Mouse (Mus musculus) neural tube, embryonic 13.5 days (tissue): ENCODE measurements around the gene Rcvrn. TPM values are rescaled to one million over a fixed set of nuclear protein-coding genes. Genes with fewer than 3 reads are reported as not detected.
A peak's percentile ranks its signal among the peaks of the same experiment; 100 is the strongest.

Experiments
- ATAC-seq: fragments of 200-750 bp; cut with Nextera tagmentation; 2 replicates; pipeline ENCODE4 v1.8.0; 2017; ENCODE audit warnings: low read depth, mild to moderate bottlenecking, moderate TSS enrichment, moderate library complexity
- H3K27ac ChIP-seq: fragments of 300-500 bp; sonication (generic); replicated peaks from 2 replicates; pipeline ENCODE4 v1.5.1; 2015; ENCODE audit warnings: moderate library complexity, mild to moderate bottlenecking, inconsistent platforms
- H3K27me3 ChIP-seq: fragments of 300-500 bp; sonication (generic); 2 replicates; pipeline ENCODE4 v1.6.1; 2015; ENCODE audit warnings: mild to moderate bottlenecking, inconsistent platforms
- H3K36me3 ChIP-seq: fragments of 300-500 bp; sonication (generic); 2 replicates; pipeline ENCODE4 v1.6.1; 2015; ENCODE audit warnings: mild to moderate bottlenecking, inconsistent platforms
- H3K4me1 ChIP-seq: fragments of 300-500 bp; sonication (generic); replicated peaks from 2 replicates; pipeline ENCODE4 v1.6.1; 2015; ENCODE audit warnings: inconsistent platforms
- H3K4me2 ChIP-seq: fragments of 300-500 bp; sonication (generic); 2 replicates; pipeline ENCODE4 v1.6.1; 2015; ENCODE audit warnings: inconsistent platforms, mild to moderate bottlenecking, moderate library complexity
- H3K4me3 ChIP-seq: fragments of 300-500 bp; sonication (generic); 2 replicates; pipeline ENCODE4 v1.5.1; 2015; ENCODE audit warnings: mild to moderate bottlenecking, inconsistent platforms
- H3K9ac ChIP-seq: fragments of 300-500 bp; sonication (generic); 2 replicates; pipeline ENCODE4 v1.6.1; 2015; ENCODE audit warnings: moderate library complexity, mild to moderate bottlenecking, inconsistent platforms
- H3K9me3 ChIP-seq: fragments of 300-500 bp; sonication (generic); 2 replicates; pipeline ENCODE4 v1.6.1; 2016; ENCODE audit warnings: inconsistent platforms
- WGBS: fragments of 180-500 bp; shearing (Covaris S2); methylation state at CpG from one replicate; pipeline ENCODE4 v1.1.7; 2015; 5-methylcytosine and 5-hydroxymethylcytosine counted together
- polyA plus RNA-seq: library from polyadenylated mRNA; unstranded; fragments of >200 nt; fragmentation: Nextera tagmentation; extraction: Ambion mirVana; gene quantifications from 2 replicates; pipeline ENCODE4 v1.2.1, GENCODE M21; 2015

The Rcvrn gene
- polyA plus RNA-seq, 1 experiment from 2014 or later = not detected

- Histone ChIP-seq H3K27ac (no peak overlapping the region), H3K4me1 (no peaks in the 10 kb centered on the region), H3K4me2 (no peak overlapping the region), H3K27me3 (no peaks in the 10 kb centered on the region), H3K9me3 (no peaks in the 10 kb centered on the region), H3K9ac (no peak overlapping the region), H3K36me3 (no peaks in the 10 kb centered on the region), H3K4me3 (no peak overlapping the region)
- peak; percentile 86 for ATAC-seq
- 62% methylated on average over 12 of the region's 12 CpGs for WGBS
Observed at GRCm38 (mm10) chr11:67675562-67676540, 19.3 kb upstream of the Rcvrn start.

GRCm38 (mm10) chr11:67679300-67679699 is 15.8 kb upstream of the Rcvrn start:
- Histone ChIP-seq H3K27ac (no peak overlapping the region), H3K4me2 (no peak overlapping the region), H3K9ac (no peak overlapping the region), H3K4me1 (no peaks in the 10 kb centered on the region), H3K4me3 (no peak overlapping the region), H3K9me3 (no peaks in the 10 kb centered on the region), H3K36me3 (no peaks in the 10 kb centered on the region), H3K27me3 (no peaks in the 10 kb centered on the region)
- ATAC-seq = no peak
- 77% methylated on average over 5 of the region's 5 CpGs for WGBS

DNA sequence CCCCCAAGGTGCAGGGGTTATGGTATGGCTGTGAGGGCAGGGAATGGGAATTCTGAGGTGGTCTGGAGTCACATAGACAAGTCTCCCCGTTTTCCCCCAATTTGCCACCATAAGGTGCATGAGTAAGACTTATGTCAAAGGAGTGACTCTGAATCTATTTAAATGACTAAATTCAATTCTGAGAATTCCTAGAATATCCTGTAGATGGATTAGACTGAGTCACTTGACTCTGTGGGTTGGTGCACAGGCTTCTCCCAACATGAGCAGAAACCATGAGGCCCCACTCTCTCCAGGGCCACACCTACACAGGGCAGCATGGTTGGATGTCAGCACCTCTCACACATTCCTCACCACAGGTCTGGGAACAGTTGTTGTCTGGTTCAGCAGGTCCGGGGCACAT is 15.2 kb upstream of the Rcvrn start:
- 88% methylated on average over 2 of the region's 2 CpGs for WGBS
- Histone ChIP-seq H3K9me3 (no peaks in the 10 kb centered on the region), H3K27ac (no peak overlapping the region), H3K27me3 (no peaks in the 10 kb centered on the region), H3K36me3 (no peaks in the 10 kb centered on the region), H3K4me2 (no peak overlapping the region), H3K4me1 (no peaks in the 10 kb centered on the region), H3K4me3 (no peak overlapping the region), H3K9ac (no peak overlapping the region)
- no peak for ATAC-seq

DNA sequence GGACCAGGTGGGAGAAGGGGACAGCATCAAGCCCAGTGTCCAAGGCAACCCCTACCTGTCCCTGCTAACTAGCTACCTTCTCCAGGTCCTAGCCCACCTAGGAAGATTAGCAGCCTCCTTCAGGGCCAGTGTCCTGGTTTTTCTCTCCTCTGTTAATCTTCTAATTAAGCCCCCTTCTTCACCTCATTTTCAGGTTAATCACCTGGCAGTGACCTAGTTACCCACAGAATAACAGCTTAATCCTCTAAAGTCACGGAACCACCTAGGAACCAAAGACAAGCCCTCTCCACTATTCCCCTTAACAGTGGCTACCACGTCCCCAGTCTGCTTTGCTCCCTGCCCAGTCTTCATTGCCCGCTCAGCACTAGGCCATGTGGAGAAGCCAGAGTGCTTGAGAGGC is 13.3 kb upstream of the Rcvrn start:
- 89% methylated on average over 3 of the region's 3 CpGs for WGBS

DNA sequence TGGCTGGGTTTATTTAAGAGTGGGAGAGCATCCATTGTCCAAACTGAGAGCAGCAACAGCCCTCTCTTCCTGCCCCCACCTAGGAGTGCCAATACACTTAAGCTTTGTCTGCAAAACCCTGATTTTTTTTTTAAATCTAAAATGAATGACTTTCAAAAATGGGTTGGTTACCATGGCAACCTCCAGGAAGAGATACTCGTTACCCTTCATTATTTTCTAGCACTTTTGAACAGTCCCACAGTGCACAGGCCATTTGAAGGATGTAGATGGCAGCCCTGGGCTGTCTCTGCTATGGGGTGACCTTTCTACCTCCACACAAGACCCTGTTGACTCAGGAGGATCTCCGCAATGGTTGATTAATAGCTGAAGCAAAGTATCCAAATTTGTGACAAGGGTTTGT is 9.0 kb upstream of the Rcvrn start:
- no peak for ATAC-seq
- H3K36me3 ChIP-seq = no peaks in the 10 kb centered on the region
- no peak overlapping the region for H3K9ac ChIP-seq
- no peak overlapping the region for H3K4me2 ChIP-seq
- WGBS = 64% methylated on average over 2 of the region's 2 CpGs
- H3K4me3 ChIP-seq = no peak overlapping the region
- H3K27ac ChIP-seq = no peak overlapping the region
- no peaks in the 10 kb centered on the region for H3K4me1 ChIP-seq
- no peaks in the 10 kb centered on the region for H3K27me3 ChIP-seq
- H3K9me3 ChIP-seq = no peaks in the 10 kb centered on the region

More for the DNA sequence above, 13.3 kb upstream of the Rcvrn start:
- Histone ChIP-seq H3K9ac (no peak overlapping the region), H3K27me3 (no peaks in the 10 kb centered on the region), H3K4me2 (no peak overlapping the region), H3K9me3 (no peaks in the 10 kb centered on the region), H3K27ac (no peak overlapping the region), H3K36me3 (no peaks in the 10 kb centered on the region), H3K4me3 (no peak overlapping the region), H3K4me1 (no peaks in the 10 kb centered on the region)
- no peak for ATAC-seq

DNA sequence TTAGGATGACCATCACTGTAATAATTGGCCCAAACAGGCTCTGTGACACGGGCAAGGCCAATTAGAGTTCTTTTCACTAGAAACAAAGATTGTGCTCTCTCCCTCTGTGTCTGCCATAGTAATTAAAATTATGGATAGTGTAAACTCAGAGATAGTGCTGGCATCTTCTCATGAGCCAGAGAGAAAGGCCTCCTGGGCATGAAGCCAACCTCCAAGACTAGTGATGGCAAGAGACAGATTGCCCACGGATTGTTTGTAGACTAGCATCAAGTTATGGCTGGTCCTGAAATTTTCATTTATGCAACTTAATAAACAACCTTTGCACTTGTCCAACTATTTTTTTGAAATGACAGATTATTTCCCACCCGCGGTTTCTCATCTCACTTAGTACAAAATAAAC is 17.9 kb downstream of the Rcvrn start:
- no peak overlapping the region for H3K27ac ChIP-seq
- H3K9ac ChIP-seq = no peak overlapping the region
- H3K4me1 ChIP-seq = no peaks in the 10 kb centered on the region
- H3K27me3 ChIP-seq = no peaks in the 10 kb centered on the region
- H3K4me2 ChIP-seq = no peak overlapping the region
- WGBS = 86% methylated on average over 4 of the region's 4 CpGs
- H3K4me3 ChIP-seq = no peak overlapping the region
- H3K9me3 ChIP-seq = no peaks in the 10 kb centered on the region
- no peak for ATAC-seq
- H3K36me3 ChIP-seq = no peaks in the 10 kb centered on the region

- no peak overlapping the region for H3K27ac ChIP-seq
- H3K9me3 ChIP-seq = no peaks in the 10 kb centered on the region
- H3K9ac ChIP-seq = no peak overlapping the region
- H3K36me3 ChIP-seq = no peaks in the 10 kb centered on the region
- H3K27me3 ChIP-seq = no peaks in the 10 kb centered on the region
- WGBS = 85% methylated on average over 4 of the region's 4 CpGs
- no peak for ATAC-seq
- no peak overlapping the region for H3K4me3 ChIP-seq
- H3K4me1 ChIP-seq = no peaks in the 10 kb centered on the region
- H3K4me2 ChIP-seq = no peak overlapping the region
Observed at GRCm38 (mm10) chr11:67715382-67715781, 20.3 kb downstream of the Rcvrn start.

DNA sequence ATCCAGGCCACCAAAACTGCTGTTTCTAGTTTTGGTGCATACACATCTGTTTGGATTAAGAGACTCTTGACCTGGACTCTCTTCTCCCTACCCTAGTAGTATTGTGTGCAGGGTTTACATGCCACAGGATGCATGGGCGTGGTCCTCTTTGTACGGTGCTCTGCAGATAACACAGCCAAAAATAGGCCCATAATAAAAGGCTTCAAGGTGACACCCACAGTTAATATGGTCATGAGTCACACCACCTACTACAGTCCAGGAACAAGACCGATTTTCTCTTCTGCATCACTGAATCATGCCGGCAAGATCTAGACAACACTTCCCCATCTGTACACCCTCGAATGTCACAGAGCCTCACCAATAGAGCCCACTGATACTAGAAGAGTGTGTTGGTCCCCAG is 26.4 kb downstream of the Rcvrn start:
- no peak overlapping the region for H3K4me3 ChIP-seq
- H3K4me2 ChIP-seq = no peak overlapping the region
- no peaks in the 10 kb centered on the region for H3K9me3 ChIP-seq
- H3K4me1 ChIP-seq = no peaks in the 10 kb centered on the region
- no peaks in the 10 kb centered on the region for H3K27me3 ChIP-seq
- no peak overlapping the region for H3K27ac ChIP-seq
- no peaks in the 10 kb centered on the region for H3K36me3 ChIP-seq
- H3K9ac ChIP-seq = no peak overlapping the region
- no peak for ATAC-seq
- 93% methylated on average over 5 of the region's 5 CpGs for WGBS

DNA sequence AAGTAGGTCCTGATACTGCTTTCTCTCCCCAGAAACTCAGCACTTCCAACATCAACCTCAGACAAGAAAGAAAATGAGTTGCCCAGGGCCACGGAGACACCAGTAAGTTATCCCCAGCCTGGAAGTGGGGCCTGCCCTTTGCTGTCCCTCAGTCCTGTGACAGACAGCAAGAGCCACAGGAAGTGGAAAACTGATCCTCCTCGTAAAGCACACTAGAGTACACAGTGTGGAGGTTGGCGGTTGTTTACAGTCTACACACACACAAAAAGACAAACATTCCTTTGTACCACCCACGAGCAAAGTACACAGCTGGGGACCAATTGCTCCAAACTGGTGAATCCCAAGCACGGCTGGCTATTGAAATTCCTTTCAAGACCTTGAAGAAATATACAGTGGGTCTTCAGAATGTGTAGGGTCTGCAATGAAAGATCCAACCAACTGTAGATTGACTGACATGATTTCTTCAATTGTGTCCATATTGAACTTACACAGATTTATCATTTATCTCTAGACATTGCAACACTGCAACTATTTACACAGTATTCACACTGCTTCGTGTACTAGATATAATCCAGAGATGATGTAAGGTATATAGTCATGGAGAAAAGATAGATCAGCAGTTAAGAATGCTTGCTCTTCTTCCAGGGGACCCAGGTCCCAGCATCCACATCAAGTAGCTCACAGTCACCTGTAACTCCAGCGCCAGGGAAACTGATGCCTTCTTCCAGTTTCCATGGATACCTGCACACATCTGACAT is 27.5 kb downstream of the Rcvrn start:
- no peak for ATAC-seq
- Histone ChIP-seq H3K27me3 (no peaks in the 10 kb centered on the region), H3K36me3 (no peaks in the 10 kb centered on the region), H3K27ac (no peak overlapping the region), H3K4me3 (no peak overlapping the region), H3K4me1 (no peaks in the 10 kb centered on the region), H3K9ac (no peak overlapping the region), H3K9me3 (no peaks in the 10 kb centered on the region), H3K4me2 (no peak overlapping the region)
- WGBS = 61% methylated on average over 7 of the region's 7 CpGs

- no peak overlapping the region for H3K4me3 ChIP-seq
- ATAC-seq = no peak
- no peaks in the 10 kb centered on the region for H3K9me3 ChIP-seq
- H3K4me1 ChIP-seq = no peaks in the 10 kb centered on the region
- no peak overlapping the region for H3K4me2 ChIP-seq
- no peaks in the 10 kb centered on the region for H3K36me3 ChIP-seq
- H3K27me3 ChIP-seq = no peaks in the 10 kb centered on the region
- no peak overlapping the region for H3K9ac ChIP-seq
- no peak overlapping the region for H3K27ac ChIP-seq
- WGBS = 75% methylated on average over 8 of the region's 8 CpGs
Observed at GRCm38 (mm10) chr11:67723231-67724013, 28.3 kb downstream of the Rcvrn start.

DNA sequence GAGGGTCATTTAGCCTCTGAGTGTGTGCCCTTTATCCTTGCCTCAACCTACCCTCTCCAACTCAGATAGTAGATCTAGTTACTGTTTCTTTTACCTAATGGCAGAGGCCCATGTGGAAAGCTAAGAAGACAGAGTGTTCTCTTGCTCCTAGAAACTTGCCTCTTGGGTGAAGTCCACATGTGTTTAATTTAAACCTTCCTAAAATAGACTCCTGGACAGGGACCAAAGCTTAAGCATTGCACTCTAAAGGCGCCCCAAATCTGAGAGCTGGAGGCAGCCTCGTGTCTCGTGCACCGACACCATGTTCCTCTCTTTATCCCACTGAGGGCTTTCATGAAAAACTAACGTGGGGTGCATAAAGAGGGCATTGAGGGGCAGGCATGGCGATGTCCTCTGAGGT is 32.0 kb downstream of the Rcvrn start:
- 80% methylated on average over 6 of the region's 6 CpGs for WGBS
- ATAC-seq = no peak
- Histone ChIP-seq H3K36me3 (no peaks in the 10 kb centered on the region), H3K4me1 (no peaks in the 10 kb centered on the region), H3K4me2 (no peak overlapping the region), H3K27ac (no peak overlapping the region), H3K9me3 (no peaks in the 10 kb centered on the region), H3K27me3 (no peaks in the 10 kb centered on the region), H3K9ac (no peak overlapping the region), H3K4me3 (no peak overlapping the region)

- Histone ChIP-seq H3K4me2 (no peak overlapping the region), H3K4me1 (no peaks in the 10 kb centered on the region), H3K27me3 (no peaks in the 10 kb centered on the region), H3K27ac (no peak overlapping the region), H3K9ac (no peak overlapping the region), H3K36me3 (no peaks in the 10 kb centered on the region), H3K9me3 (no peaks in the 10 kb centered on the region), H3K4me3 (no peak overlapping the region)
- ATAC-seq = no peak
Observed at GRCm38 (mm10) chr11:67728726-67729125, 33.6 kb downstream of the Rcvrn start.
